Mouse (Mus musculus): ENCODE results near the gene Gm38655.
"Not testable (repeated sequence)": the region's sequence is repeated elsewhere in the genome, so short reads cannot be mapped to it uniquely, and the experiment has no call there.

The Gm38655 gene

DNA sequence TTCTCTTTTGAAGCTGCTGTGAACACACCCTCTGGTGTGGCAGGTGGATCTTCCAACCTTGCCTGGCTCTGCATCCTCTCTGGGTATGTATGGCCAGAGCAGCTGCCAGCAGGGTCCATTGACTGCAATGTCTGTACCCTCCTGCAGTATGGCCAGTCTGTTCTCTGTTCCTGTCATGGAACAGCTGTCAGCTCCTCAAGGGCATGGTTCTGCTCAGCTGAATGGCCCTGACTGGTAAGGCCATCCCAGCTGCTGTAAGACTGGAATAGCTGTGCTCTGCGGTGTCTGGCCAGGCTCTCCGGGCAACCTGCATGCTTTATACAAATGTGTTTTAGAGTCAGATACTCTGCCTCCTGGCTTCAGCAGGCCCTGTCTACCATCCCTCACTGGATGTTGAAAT, 5.6 kb downstream of the Gm38655 start:
- DNase-seq (ENCODE audit: low spot score in 2 of 2) = no peak

DNA sequence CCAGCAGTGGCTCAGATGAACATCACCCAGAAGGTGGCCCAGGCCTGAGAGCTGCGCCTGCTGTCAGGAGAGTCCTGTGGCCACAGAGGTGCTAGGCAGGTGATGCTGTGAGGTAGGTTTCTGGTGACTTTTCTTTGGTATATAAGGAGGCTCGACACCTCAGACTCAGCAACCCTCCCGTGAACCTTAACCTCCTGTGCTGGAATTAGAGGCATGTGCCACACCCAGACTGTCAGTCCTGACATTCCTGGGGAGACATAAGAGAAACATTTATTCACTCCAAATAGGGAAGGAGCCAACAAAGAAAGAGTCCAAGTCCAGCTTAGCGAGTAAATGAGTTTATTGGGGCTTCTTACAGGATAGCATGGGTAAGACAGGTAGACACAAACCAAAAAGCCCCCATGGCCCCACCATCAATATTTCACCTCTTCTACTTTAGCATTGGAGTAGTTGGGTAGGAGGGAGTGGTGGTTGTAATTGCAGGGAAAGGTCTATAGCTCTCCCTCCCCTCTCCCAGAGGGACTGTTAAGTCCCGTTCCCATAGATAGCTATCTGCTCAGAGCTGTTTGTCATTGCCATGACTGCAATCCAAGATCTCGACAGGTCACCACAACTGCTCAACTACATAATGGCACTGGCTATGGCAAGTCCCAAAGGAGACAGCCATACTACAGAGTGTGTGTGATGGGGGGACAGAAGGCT, 9.2 kb downstream of the Gm38655 start:
- no peak for DNase-seq (ENCODE audit: low spot score in 2 of 2)

DNA sequence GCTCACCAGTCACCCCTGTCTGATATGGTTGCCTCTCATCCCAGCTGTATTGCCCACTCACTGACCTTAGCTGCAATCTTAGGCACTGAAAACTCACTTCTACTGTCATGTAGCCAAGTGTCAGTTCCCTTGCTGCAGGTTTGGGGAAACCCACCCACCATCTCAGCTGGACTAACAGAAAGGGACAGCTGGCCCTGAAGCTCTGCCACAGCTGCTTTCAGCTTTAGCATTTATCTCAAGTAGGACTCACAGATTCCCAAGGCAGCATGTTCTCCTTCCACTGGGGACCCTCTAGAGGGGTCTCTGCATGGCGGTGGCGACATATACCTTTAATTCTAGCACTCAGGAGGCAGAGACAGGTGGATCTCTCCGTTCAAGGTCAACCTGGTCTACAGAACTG, 10.5 kb downstream of the Gm38655 start:
- DNase-seq (ENCODE audit: low spot score in 2 of 2) = no peak

DNA sequence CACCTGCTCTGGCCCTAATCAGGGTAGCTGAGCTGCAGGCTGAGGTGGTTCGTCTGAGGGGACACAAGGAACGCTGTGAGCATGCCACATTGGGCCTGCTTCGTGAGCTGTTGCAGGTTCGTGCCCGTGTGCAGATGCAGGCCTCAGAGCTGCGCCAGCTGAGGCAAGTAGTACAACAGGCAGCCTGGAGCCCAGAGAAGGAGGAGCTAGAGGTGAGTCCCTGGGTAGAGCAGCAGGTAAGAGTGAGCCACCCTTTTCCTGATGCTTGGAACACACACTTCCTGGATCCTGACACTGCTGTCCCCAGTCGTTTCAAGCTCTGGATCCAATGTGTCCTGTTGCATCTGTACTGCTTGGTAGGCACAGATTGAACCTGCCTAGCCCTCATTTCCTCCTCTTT, 11.9 kb downstream of the Gm38655 start:
- no peak for DNase-seq (ENCODE audit: low spot score in 2 of 2)

DNA sequence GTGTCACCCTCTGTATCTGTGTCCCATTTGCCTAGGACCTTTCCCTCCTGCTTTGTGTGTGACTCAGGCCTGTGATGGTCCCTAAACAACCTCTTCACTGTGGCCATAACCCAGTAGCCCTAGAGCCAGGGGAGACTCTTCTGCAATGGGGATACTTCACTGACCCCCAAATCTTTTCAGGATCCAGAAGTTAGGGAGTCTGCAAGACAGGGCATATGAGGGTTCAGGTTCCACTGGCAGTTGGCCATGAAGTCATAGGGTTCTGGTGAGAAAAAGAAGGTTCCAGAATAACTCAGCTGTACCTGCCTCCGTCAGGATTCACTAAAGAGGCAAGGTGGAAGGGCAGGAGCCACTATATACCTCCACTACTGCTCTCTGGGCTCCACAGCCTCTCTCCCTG, 13.1 kb downstream of the Gm38655 start, which contains the start of gene Ccdc154:
Gene Ccdc154 (plus strand): TSS at position 301 of the 400 bp plus-strand sequence.
- DNase-seq (ENCODE audit: low spot score in 2 of 2) = no peak

DNA sequence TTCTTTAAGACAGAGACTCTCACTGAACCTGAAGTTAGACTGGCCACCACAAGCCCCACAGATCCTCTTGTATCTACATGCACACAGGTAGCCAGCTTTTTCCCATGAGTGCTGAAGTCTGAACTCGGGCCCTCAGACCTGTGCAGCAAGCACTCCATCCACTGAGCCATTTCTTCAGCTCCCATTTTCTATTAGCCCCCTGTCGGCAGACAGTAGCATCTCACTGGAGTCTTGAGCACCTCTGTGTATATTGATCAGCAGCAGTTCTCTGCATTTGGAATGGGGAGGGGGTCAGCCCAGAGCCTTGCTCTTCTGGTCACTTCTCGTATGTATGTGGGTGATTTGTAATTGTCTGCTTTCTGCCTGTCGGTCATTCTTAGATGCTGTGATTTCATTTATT, 35.3 kb downstream of the Gm38655 start:
- DNase-seq (ENCODE audit: low spot score in 2 of 2) = no peak

DNA sequence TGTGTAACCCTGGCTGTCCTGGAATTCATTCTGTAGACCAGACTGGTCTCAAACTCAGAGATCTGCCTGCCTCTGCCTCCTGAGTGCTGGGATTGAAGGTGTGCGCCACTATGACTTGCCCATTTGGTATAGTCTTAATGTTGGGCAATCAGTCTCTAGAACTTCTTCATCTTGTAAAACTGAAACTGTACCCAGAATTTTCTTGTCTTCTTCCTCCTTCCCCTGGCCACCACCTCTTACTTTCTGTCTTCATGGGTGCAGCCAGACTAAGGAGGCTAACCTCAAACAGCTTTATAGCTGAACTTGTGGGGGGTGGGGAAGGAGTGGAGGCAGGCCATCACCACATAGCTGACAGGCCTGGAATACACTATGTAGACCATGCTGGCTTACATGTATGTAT, 36.5 kb downstream of the Gm38655 start:
- DNase-seq (ENCODE audit: low spot score in 2 of 2) = no peak

DNA sequence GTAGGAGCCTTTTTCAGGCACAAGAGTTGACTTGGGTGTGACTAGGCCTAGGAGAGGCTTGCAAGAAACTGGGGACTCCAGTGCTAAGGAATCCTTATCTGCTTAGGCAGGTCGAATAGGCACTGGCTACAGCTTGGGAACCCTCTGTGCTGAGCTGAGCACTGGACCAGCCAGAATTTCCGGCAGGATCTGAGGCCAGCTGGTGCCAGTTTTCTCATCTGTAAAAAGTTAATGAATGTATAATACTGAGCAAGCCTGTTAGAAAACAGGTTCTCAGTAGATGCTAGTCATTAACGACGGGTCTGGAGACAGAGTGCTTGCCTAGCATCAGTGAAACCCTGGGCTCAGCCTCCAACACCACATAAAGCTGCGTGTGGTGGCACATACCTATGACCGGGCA, 39.6 kb downstream of the Gm38655 start:
- no peak for DNase-seq (ENCODE audit: low spot score in 2 of 2)

DNA sequence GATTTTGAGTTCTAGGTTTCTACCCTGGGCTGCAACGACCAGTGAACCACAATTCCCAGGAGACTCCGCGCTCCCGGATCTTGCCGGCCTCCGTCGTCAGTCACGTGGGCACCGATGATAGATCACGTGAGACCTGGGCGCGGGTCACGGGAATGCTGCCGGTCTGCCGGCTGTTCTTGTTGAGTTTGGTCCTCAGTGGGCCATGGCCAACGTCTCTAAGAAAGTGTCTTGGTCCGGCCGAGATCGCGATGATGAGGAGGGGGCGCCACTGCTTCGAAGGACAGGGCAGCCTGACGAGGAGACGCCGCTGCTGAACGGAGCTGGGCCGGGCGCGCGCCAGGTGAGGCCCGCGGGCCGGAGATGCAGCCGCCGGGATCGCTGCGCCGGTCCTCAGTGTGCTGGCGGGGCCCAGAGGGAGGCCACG, 42.0 kb downstream of the Gm38655 start, which contains the start of gene Clcn7:
Gene Clcn7 (plus strand): TSS at position 117 of the 424 bp plus-strand sequence.
- DNase-seq (ENCODE audit: low spot score in 2 of 2) = peak; percentile 87 to 94

DNA sequence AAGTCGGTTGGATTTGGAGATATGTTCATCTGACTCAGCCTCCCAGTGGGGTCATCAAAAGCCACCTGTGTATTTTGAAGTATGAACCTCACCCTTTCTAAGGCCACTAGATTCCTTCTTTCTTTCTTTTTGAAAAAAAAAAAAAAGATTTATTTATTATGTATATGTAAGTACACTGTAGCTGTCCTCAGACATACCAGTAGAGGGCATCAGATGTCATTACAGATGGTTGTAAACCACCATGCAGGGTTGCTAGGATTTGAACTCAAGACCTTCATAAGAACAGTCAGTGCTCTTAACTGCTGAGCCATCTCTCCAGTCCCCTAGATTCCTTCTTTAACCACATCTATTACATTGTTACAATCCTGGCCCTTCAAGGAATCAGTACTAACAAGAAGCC, 45.2 kb downstream of the Gm38655 start:
- no peak for DNase-seq (ENCODE audit: low spot score in 2 of 2)

DNA sequence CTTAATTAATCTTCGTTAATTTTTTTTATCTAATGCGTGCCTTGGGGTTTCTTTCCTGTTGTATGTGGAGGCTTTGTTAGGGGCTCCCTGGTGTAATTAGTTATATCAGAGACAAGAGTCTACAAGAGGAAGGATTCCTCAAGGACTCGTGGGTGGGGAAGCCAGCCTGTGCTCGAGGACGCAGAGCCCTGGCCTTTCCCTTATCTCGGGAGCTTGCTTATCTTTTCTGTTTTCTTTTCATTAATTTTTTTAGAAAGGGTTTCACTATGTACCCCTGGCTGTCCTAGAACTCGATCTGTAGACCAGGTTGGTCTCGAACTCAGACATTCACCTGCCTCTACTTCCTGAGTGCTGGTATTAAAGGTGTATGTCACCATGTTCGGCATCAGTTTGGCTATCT, 47.6 kb downstream of the Gm38655 start:
- DNase-seq (ENCODE audit: low spot score in 2 of 2) = peak in 1 of 2 experiments; percentile 24

DNA sequence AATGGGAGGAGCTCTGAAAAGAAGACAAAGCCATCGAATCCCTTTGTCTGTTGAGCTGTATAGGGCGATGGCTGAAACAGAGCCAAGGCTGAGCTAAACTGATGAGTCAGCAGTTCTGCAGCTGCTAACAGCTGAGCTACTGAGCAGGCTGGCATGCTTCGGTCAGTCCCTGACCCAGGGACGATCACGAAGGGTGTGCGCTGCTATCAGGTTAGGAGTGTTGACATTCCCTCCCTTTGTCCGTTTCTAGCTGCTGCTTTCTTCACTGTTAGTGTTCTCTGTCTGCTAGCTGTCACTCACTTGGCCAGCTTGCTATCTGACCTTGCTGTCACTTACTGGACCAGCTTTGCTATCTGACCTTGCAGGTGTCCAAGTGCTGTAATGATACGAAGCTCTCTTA, 48.2 kb downstream of the Gm38655 start:
- peak; percentile 51 to 60 for DNase-seq (ENCODE audit: low spot score in 2 of 2)

DNA sequence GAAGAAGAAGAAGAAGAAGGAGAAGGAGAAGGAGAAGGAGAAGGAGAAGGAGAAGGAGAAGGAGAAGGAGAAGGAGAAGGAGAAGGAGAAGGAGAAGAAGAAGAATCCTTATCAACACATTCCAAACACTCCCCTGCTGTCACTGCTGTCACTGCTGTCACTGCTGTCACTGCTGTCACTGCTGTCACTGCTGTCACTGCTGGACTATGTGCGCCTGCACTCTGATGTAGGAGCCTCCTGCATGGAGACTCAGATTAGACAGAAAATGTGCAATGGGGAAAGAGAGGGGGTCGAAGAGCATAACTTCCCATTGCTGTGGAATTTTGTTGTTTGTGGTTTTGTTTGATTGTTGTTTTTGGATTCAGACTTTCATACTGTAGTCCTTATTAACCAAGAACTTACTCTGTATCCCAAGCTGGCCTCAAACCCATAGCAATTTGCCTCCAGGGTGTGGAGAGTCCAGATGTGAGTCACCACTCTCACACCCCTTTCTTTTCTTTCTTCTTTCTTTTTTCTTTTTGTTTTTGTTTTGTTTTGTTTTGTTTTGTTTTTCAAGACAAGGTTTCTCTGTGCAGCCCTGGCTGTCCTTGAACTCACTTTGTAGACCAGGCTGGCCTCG, 49.7 kb downstream of the Gm38655 start:
- DNase-seq (ENCODE audit: low spot score in 2 of 2) = not testable (repeated sequence)

DNA sequence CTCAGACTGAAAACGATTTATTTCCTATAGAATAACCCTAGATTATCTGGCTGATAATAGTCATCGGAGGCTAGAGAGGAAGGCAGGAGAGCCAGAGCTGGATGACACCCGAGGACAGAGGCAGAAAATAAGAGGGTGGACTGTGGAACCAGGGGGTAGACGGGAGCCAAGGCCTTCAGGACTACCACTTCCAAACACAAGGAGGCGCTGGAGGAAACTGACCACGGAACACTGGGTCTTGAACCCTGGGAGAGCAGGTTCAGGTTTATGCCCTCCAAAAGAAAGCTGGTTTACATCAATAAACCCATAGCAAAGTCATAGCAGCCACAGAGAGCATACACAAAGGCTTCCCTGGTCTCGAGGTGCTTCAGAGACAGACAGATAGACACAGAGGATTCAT, 51.3 kb downstream of the Gm38655 start:
- DNase-seq (ENCODE audit: low spot score in 2 of 2) = peak; percentile 26 to 65
